Mouse (Mus musculus) limb, embryonic 11.5 days (tissue): ENCODE measurements around the gene Pax7. TPM values are rescaled to one million over a fixed set of nuclear protein-coding genes. Genes with fewer than 3 reads are reported as not detected.

Experiments used
- ATAC-seq: fragments of 200-750 bp; cut with Nextera tagmentation; 2 replicates; pipeline ENCODE4 v1.8.0; 2017; ENCODE audit warnings: low read depth; ENCODE audit not compliant: insufficient number of reproducible peaks, low FRiP score, low TSS enrichment
- DNase-seq: peaks from one replicate; pipeline ENCODE4 v3.0.0-alpha.2; 2015; ENCODE audit warnings: low spot score
- H3K27ac ChIP-seq: fragments of 300-500 bp; sonication (generic); replicated peaks from 2 replicates; pipeline ENCODE4 v1.5.1; 2014; ENCODE audit warnings: low read depth, mild to moderate bottlenecking, low read length
- H3K27me3 ChIP-seq: fragments of 300-500 bp; sonication (generic); 2 replicates; pipeline ENCODE4 v1.6.1; 2014; ENCODE audit warnings: mild to moderate bottlenecking, low read length, mixed read lengths; ENCODE audit not compliant: control insufficient read depth, insufficient read depth
- H3K36me3 ChIP-seq: fragments of 300-500 bp; sonication (generic); 2 replicates; pipeline ENCODE4 v1.6.1; 2014; ENCODE audit warnings: mild to moderate bottlenecking, low read length, moderate library complexity, mixed read lengths; ENCODE audit not compliant: control insufficient read depth, insufficient read depth
- H3K4me1 ChIP-seq: fragments of 300-500 bp; sonication (generic); 2 replicates; pipeline ENCODE4 v1.6.1; 2014; ENCODE audit warnings: low read length, mixed read lengths; ENCODE audit not compliant: control insufficient read depth, insufficient read depth
- H3K4me2 ChIP-seq: fragments of 300-500 bp; sonication (generic); 2 replicates; pipeline ENCODE4 v1.6.1; 2014; ENCODE audit warnings: low read depth, mild to moderate bottlenecking, moderate library complexity; ENCODE audit not compliant: severe bottlenecking
- H3K4me3 ChIP-seq: fragments of 300-500 bp; sonication (generic); 2 replicates; pipeline ENCODE4 v1.5.1; 2014; ENCODE audit warnings: low read depth, low read length
- H3K9ac ChIP-seq: fragments of 300-500 bp; sonication (generic); 2 replicates; pipeline ENCODE4 v1.6.1; 2014; ENCODE audit warnings: mild to moderate bottlenecking, low read length
- H3K9me3 ChIP-seq: fragments of 300-500 bp; sonication (generic); 2 replicates; pipeline ENCODE4 v1.6.1; 2016; ENCODE audit warnings: low read length; ENCODE audit not compliant: control insufficient read depth
- WGBS: fragments of 180-500 bp; shearing (Covaris S2); extraction: QIAGEN DNeasy Blood & Tissue Kit; methylation state at CpG from one replicate; pipeline ENCODE4 v1.1.7; 2014; 5-methylcytosine and 5-hydroxymethylcytosine counted together
- polyA plus RNA-seq: library from polyadenylated mRNA; unstranded; fragments of >200 nt; fragmentation: Nextera tagmentation; extraction: Ambion mirVana; gene quantifications from 2 replicates; pipeline ENCODE4 v1.2.1, GENCODE M21; 2014

Pax7 gene
- polyA plus RNA-seq, 1 experiment from 2014 or later = 0.25 TPM

GRCm38 (mm10) chr4:139822214-139823137 lies 10.9 kb downstream of the Pax7 start:
- Histone ChIP-seq H3K27ac (no peak overlapping the region), H3K9ac (no peak overlapping the region)
- WGBS = under 1% methylated on average over 28 of the region's 28 CpGs

GRCm38 (mm10) chr4:139821491-139822160 lies 11.7 kb downstream of the Pax7 start:
- peaks cover 99% of the 10 kb centered on the region for H3K27me3 ChIP-seq
- H3K9ac ChIP-seq = no peak overlapping the region
- peak overlapping the region; percentile 41 for H3K4me2 ChIP-seq
- H3K4me1 ChIP-seq = peaks cover 12% of the 10 kb centered on the region
- WGBS = under 1% methylated on average over 65 of the region's 65 CpGs
- peak overlapping the region; percentile 14; the same call in 1 of the 2 replicates for H3K4me3 ChIP-seq
- no peaks in the 10 kb centered on the region for H3K36me3 ChIP-seq
- DNase-seq (peak; percentile 74), ATAC-seq (no peak)
- no peaks in the 10 kb centered on the region for H3K9me3 ChIP-seq
- H3K27ac ChIP-seq = no peak overlapping the region

More at GRCm38 (mm10) chr4:139822214-139823137, 10.9 kb downstream of the Pax7 start:
- Histone ChIP-seq H3K4me2 (peak overlapping the region; percentile 41), H3K4me3 (no peak overlapping the region), H3K36me3 (no peaks in the 10 kb centered on the region), H3K27me3 (peaks cover 95% of the 10 kb centered on the region), H3K4me1 (peaks cover 12% of the 10 kb centered on the region), H3K9me3 (no peaks in the 10 kb centered on the region)
- ATAC-seq (no peak), DNase-seq (peak; percentile 53)

GRCm38 (mm10) chr4:139821071-139821470 lies 12.3 kb downstream of the Pax7 start:
- Histone ChIP-seq H3K4me3 (no peak overlapping the region), H3K4me2 (peak overlapping the region; percentile 41; the same call in 1 of the 2 replicates), H3K9me3 (no peaks in the 10 kb centered on the region), H3K9ac (no peak overlapping the region), H3K27me3 (peaks cover 99% of the 10 kb centered on the region), H3K4me1 (peaks cover 12% of the 10 kb centered on the region), H3K27ac (no peak overlapping the region), H3K36me3 (no peaks in the 10 kb centered on the region)
- ATAC-seq (no peak), DNase-seq (peak; percentile 67)
- WGBS = 1% methylated on average over 22 of the region's 22 CpGs

GRCm38 (mm10) chr4:139819411-139820030 lies 13.8 kb downstream of the Pax7 start:
- no peak overlapping the region for H3K4me2 ChIP-seq
- H3K4me3 ChIP-seq = no peak overlapping the region
- no peak overlapping the region for H3K27ac ChIP-seq
- H3K9ac ChIP-seq = no peak overlapping the region
- H3K36me3 ChIP-seq = no peaks in the 10 kb centered on the region
- ATAC-seq (no peak), DNase-seq (no peak)
- 5% methylated on average over 9 of the region's 9 CpGs for WGBS
- peaks cover 94% of the 10 kb centered on the region for H3K27me3 ChIP-seq
- H3K9me3 ChIP-seq = no peaks in the 10 kb centered on the region
- peaks cover 12% of the 10 kb centered on the region for H3K4me1 ChIP-seq

- Histone ChIP-seq H3K4me3 (no peak overlapping the region), H3K4me2 (no peak overlapping the region), H3K4me1 (peaks cover 13% of the 10 kb centered on the region), H3K9ac (no peak overlapping the region), H3K27ac (no peak overlapping the region), H3K36me3 (no peaks in the 10 kb centered on the region), H3K27me3 (peaks cover 94% of the 10 kb centered on the region), H3K9me3 (no peaks in the 10 kb centered on the region)
- ATAC-seq = 0 out of 2 replicates have a peak, but pooled peaks have one; percentile 31
- 5% methylated on average over 7 of the region's 7 CpGs for WGBS
- no peak for DNase-seq
Measured at GRCm38 (mm10) chr4:139818163-139818562, 15.2 kb downstream of the Pax7 start.

DNA sequence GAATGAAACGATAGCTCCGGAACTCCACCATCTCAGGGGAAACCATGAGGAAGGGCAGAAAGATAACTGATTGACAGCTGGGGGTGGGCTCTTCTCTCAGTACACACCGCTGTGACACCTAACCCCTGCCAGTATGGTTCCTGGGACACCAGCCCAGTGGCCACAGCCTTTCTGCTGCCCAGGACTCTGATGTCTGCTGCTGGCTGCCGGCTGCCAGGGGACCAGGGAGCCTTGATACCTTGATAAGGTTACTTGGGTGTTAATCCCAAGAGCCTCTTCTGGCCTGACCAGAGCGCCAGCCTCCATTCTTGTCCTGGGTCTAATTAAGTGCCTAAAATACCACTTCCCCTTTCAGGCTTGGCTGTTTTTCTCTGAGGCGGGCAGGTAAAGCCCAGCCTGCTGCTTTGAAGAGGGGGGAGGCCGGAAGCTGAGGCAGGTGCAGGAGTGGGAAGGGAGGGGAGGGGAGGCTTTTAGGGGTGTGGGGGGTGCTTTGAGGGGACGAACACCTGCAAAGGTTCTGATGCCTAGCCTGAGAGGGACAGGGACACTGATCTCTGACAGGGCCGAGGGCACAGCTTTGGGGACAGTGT lies 19.9 kb downstream of the Pax7 start:
- Histone ChIP-seq H3K27me3 (peaks cover 78% of the 10 kb centered on the region), H3K4me1 (peaks cover 26% of the 10 kb centered on the region), H3K4me2 (no peak overlapping the region), H3K9me3 (no peaks in the 10 kb centered on the region), H3K36me3 (no peaks in the 10 kb centered on the region), H3K9ac (no peak overlapping the region), H3K27ac (no peak overlapping the region), H3K4me3 (no peak overlapping the region)
- WGBS = 9% methylated on average over 9 of the region's 9 CpGs
- no peak for DNase-seq
- ATAC-seq = no peak

- DNase-seq = no peak
- Histone ChIP-seq H3K4me1 (peaks cover 21% of the 10 kb centered on the region), H3K27me3 (peaks cover 76% of the 10 kb centered on the region), H3K4me3 (no peak overlapping the region), H3K36me3 (no peaks in the 10 kb centered on the region), H3K9ac (no peak overlapping the region), H3K9me3 (no peaks in the 10 kb centered on the region), H3K27ac (no peak overlapping the region), H3K4me2 (no peak overlapping the region)
- 58% methylated on average over 4 of the region's 4 CpGs for WGBS
- no peak for ATAC-seq
Measured at GRCm38 (mm10) chr4:139811901-139812300, 21.4 kb downstream of the Pax7 start.

- Histone ChIP-seq H3K9me3 (no peaks in the 10 kb centered on the region), H3K27ac (no peak overlapping the region), H3K4me3 (no peak overlapping the region), H3K4me1 (peaks cover 21% of the 10 kb centered on the region), H3K4me2 (no peak overlapping the region), H3K36me3 (no peaks in the 10 kb centered on the region), H3K27me3 (peaks cover 76% of the 10 kb centered on the region), H3K9ac (no peak overlapping the region)
- 48% methylated on average over 5 of the region's 5 CpGs for WGBS
- ATAC-seq (no peak), DNase-seq (no peak)
Measured at GRCm38 (mm10) chr4:139811475-139811874, 21.9 kb downstream of the Pax7 start.
